ENCODE assay signal across 8 mouse cellular contexts in the genomic region with DNA sequence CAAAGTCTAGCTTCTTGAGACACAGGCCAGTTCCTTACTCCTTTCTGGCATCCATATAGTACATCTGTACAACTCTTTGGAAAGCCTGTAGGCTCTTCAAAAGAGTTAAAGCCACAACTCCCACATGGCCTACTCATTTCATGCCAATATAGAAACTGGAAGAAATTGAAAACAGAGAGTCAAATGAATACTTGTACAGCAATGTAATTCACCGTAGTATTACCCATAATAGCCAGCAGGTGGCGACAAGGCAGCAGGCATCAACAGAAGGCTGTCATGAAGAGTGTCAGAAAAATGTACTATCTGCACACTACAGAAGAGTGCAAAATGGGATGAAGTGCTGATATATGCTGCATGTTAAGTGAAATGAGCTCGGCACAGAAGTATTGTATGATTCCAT.
A peak's percentile ranks its signal among the peaks of the same experiment; 100 is the strongest.
DNase-seq lines count a peak whose midpoint lies in the region; ATAC-seq lines count a peak whose summit lies in the region.

No protein-coding gene starts in this region.

- H3K27ac ChIP-seq in neural tube, embryonic 15.5 days (replicated peaks) = no peak overlapping the region
- H3K27ac ChIP-seq in hindbrain, embryonic 11.5 days (ENCODE audit: low read depth, low read length) = no peak overlapping the region
- H3K27ac ChIP-seq in midbrain, embryonic 11.5 days (ENCODE audit: low read depth, low read length) = no peak overlapping the region

- 12% methylated on average over 3 of the region's 3 CpGs for WGBS in neural tube, embryonic 15.5 days
- WGBS in hindbrain, embryonic 11.5 days = 13% methylated on average over 3 of the region's 3 CpGs
- WGBS in midbrain, embryonic 11.5 days = 12% methylated on average over 3 of the region's 3 CpGs

- no peak overlapping the region for H3K4me3 ChIP-seq in neural tube, embryonic 15.5 days (replicated peaks)
- no peak overlapping the region for H3K4me3 ChIP-seq in hindbrain, embryonic 11.5 days (ENCODE audit: low read depth, low read length)
- H3K4me3 ChIP-seq in midbrain, embryonic 11.5 days (ENCODE audit: low read depth, low read length) = no peak overlapping the region

- no peaks in the 10 kb centered on the region for H3K27me3 ChIP-seq in neural tube, embryonic 15.5 days (replicated peaks)
- H3K27me3 ChIP-seq in hindbrain, embryonic 11.5 days (ENCODE audit: control insufficient read depth, insufficient read depth, low read length) = no peaks in the 10 kb centered on the region
- H3K27me3 ChIP-seq in midbrain, embryonic 11.5 days (ENCODE audit: control insufficient read depth, insufficient read depth, low read length) = no peaks in the 10 kb centered on the region

- H3K4me2 ChIP-seq in neural tube, embryonic 15.5 days = no peak overlapping the region
- H3K4me2 ChIP-seq in hindbrain, embryonic 11.5 days (replicated peaks; ENCODE audit: low read depth, low read length) = no peak overlapping the region
- no peak overlapping the region for H3K4me2 ChIP-seq in midbrain, embryonic 11.5 days

- no peaks in the 10 kb centered on the region for H3K36me3 ChIP-seq in neural tube, embryonic 15.5 days
- H3K36me3 ChIP-seq in hindbrain, embryonic 11.5 days (ENCODE audit: control insufficient read depth, insufficient read depth, low read length) = no peaks in the 10 kb centered on the region
- H3K36me3 ChIP-seq in midbrain, embryonic 11.5 days (ENCODE audit: control insufficient read depth, insufficient read depth, low read length) = no peaks in the 10 kb centered on the region

- H3K9ac ChIP-seq in neural tube, embryonic 15.5 days (replicated peaks) = no peak overlapping the region
- H3K9ac ChIP-seq in hindbrain, embryonic 11.5 days (ENCODE audit: low read depth, low read length) = no peak overlapping the region
- no peak overlapping the region for H3K9ac ChIP-seq in midbrain, embryonic 11.5 days (ENCODE audit: low read length)

- no peak; the same call in 1 of the 2 replicates for ATAC-seq in neural tube, embryonic 15.5 days (ENCODE audit: low FRiP score)
- peak; percentile 72 for ATAC-seq in hindbrain, embryonic 11.5 days (ENCODE audit: low FRiP score)
- ATAC-seq in midbrain, embryonic 11.5 days (ENCODE audit: low FRiP score) = peak; percentile 74; the same call in 1 of the 2 replicates
- no peak for ATAC-seq in erythroblast, adult 5-6 weeks (replicated peaks; ENCODE audit: low FRiP score, poor library complexity, severe bottlenecking)

- peak; percentile 50 for DNase-seq in neural tube, embryonic 10.5 days (ENCODE audit: extremely low spot score, low spot score)
- peak; percentile 64 for DNase-seq in ZHBTc4 (ENCODE audit: low read depth, low spot score)
- DNase-seq in embryo, embryonic 10.5 days (ENCODE audit: low spot score) = peak; percentile 68
- peak; percentile 68 for DNase-seq in hindbrain, embryonic 11.5 days (ENCODE audit: low spot score)
- peak; percentile 57 to 59 for DNase-seq in layer of hippocampus, postnatal 10 days (ENCODE audit: low spot score in 2 of 2)
- peak; percentile 90 for DNase-seq in midbrain, embryonic 11.5 days (ENCODE audit: low spot score, missing footprints)

- H3K4me1 ChIP-seq in neural tube, embryonic 15.5 days = no peaks in the 10 kb centered on the region
- no peaks in the 10 kb centered on the region for H3K4me1 ChIP-seq in hindbrain, embryonic 11.5 days (replicated peaks; ENCODE audit: control insufficient read depth, insufficient read depth, low read length)
- H3K4me1 ChIP-seq in midbrain, embryonic 11.5 days (ENCODE audit: control insufficient read depth, insufficient read depth, low read length) = no peaks in the 10 kb centered on the region

- no peaks in the 10 kb centered on the region for H3K9me3 ChIP-seq in neural tube, embryonic 15.5 days (replicated peaks)
- H3K9me3 ChIP-seq in hindbrain, embryonic 11.5 days (ENCODE audit: control insufficient read depth, low read length) = no peaks in the 10 kb centered on the region
- H3K9me3 ChIP-seq in midbrain, embryonic 11.5 days (ENCODE audit: control insufficient read depth, low read length) = no peaks in the 10 kb centered on the region

Comparison
In these comparisons a context has a peak if more than half of its experiments do, and no peak if none do; other contexts are left out.
1. ATAC-seq: peak in hindbrain, embryonic 11.5 days (single experiment) and midbrain, embryonic 11.5 days (single experiment); none in neural tube, embryonic 15.5 days (single experiment) and erythroblast, adult 5-6 weeks (single experiment).
2. Peak in every context shown above with its lines, with median percentiles within 50 percentile points of each other: DNase-seq.